Mouse (Mus musculus) lung, postnatal 0 days (tissue): ENCODE measurements around the gene Cxcl2.

ENCODE experiments used
- CTCF ChIP-seq: IDR thresholded peaks from 2 replicates; pipeline ENCODE4 v1.5.1; 2016; ENCODE audit warnings: antibody characterized with exemption, mild to moderate bottlenecking
- EP300 ChIP-seq: IDR thresholded peaks from 2 replicates; pipeline ENCODE4 v1.6.1; 2016; ENCODE audit warnings: antibody characterized with exemption, mild to moderate bottlenecking, control low read depth

GRCm38 (mm10) chr5:90855308-90856230 lies 48.1 kb upstream of the Cxcl2 start:
- TF ChIP-seq CTCF = no peak
- TF ChIP-seq EP300 = 0 out of 2 replicates have a peak, but pooled peaks have one; percentile 15
